Mouse (Mus musculus) testis, adult 2 months (tissue): ENCODE results near the gene Myo3a.

Experiments used
- CTCF ChIP-seq: fragments of 200-500 bp; IDR thresholded peaks from 2 replicates; pipeline ENCODE4 v1.5.1; 2012; ENCODE audit warnings: low read depth, mild to moderate bottlenecking, inconsistent platforms, low read length, moderate library complexity; ENCODE audit not compliant: control insufficient read depth, insufficient read depth, insufficient replicate concordance
- POLR2A ChIP-seq: fragments of 200-500 bp; IDR thresholded peaks from 2 replicates; pipeline ENCODE4 v1.6.1; 2012; ENCODE audit warnings: low read depth, mild to moderate bottlenecking, inconsistent platforms, low read length, moderate library complexity; ENCODE audit not compliant: control insufficient read depth

- TF ChIP-seq CTCF (no peak), POLR2A (no peak)
These were observed 44.3 kb downstream of the Myo3a start for GRCm38 (mm10) chr2:22271555-22271954.
